Mouse (Mus musculus): ENCODE measurements around the gene Ptprt.
"Not testable (repeated sequence)": the region's sequence is repeated elsewhere in the genome, so short reads cannot be mapped to it uniquely, and the experiment has no call there.

Ptprt gene

DNA sequence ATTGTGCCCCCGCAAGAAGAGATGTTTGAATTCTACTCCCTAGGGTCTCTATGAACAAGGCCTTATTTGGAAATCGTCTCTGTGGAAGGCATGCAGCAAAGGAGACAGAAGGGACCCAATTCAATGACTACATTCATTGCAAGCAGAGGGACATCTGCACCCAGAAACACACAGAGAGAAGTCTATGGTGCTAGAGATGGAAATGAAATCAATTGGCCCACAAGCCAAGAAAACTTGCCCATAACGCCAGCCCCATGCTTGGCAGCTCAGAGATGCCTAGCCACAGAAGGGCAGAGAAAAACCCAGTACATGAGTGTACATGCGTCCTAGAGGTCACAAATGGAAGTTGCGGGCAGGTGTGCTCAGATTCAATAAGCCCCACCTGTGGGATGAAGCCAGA is 443.1 kb downstream of the Ptprt start:
- no peak for DNase-seq (ENCODE audit: low spot score in 2 of 2)

DNA sequence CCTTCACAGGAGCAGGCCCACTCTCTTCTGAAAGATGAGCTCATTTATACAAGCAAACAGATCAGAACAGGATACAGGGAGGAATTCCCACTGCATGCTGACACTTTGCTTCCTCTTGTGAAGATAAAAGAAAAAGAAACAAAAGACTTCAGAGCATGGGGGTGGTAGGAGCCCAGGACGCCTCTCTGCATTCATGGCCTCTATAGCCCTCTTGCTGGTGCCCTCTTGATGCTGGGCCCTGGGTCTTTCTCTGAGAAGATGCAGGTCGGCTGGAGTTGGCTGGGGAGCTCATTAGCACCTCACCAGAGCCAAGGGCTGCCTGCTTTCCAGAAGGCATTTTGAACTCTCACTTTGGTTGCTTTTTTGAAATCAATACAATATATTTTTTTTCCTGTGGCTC is 448.6 kb downstream of the Ptprt start:
- no peak for DNase-seq (ENCODE audit: low spot score in 2 of 2)

DNA sequence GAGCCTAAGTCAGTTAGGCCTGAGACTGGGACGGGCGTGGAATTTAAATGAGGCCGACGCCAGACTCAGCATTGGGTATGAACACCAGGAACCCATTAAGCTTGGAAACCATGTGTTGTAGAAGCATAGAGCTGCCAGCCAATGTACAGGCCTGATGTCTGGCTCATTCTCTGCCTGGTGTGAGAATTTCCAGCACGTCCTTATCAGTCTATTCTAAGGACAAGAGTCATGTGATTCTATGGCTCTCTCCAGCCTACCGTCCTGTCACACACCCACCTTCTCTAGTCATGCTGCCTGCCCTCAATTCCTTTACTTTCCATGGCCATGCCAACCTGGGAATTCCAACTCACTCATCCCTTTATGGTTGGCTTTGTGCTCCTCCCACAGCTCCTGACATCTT is 450.4 kb downstream of the Ptprt start:
- DNase-seq (ENCODE audit: low spot score in 2 of 2) = no peak

DNA sequence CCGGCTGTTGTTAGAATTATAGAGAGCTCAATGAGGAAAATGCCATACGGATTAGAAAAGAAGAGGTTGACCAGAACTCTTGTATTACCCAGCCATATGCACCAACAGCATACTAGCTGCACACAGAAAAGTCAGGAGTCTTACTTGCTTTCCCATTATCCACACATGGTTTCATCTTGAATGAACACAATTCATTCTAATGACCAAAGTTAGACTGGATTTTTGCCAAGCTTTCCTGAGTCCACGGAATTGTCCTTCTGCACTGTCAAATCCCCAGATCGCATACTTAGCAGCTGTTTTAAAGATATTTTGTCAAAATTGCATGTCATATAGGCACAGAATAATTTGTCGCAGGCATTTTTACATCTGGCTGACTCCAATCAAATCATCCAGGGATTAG is 463.6 kb downstream of the Ptprt start:
- no peak for DNase-seq (ENCODE audit: low spot score in 2 of 2)

DNA sequence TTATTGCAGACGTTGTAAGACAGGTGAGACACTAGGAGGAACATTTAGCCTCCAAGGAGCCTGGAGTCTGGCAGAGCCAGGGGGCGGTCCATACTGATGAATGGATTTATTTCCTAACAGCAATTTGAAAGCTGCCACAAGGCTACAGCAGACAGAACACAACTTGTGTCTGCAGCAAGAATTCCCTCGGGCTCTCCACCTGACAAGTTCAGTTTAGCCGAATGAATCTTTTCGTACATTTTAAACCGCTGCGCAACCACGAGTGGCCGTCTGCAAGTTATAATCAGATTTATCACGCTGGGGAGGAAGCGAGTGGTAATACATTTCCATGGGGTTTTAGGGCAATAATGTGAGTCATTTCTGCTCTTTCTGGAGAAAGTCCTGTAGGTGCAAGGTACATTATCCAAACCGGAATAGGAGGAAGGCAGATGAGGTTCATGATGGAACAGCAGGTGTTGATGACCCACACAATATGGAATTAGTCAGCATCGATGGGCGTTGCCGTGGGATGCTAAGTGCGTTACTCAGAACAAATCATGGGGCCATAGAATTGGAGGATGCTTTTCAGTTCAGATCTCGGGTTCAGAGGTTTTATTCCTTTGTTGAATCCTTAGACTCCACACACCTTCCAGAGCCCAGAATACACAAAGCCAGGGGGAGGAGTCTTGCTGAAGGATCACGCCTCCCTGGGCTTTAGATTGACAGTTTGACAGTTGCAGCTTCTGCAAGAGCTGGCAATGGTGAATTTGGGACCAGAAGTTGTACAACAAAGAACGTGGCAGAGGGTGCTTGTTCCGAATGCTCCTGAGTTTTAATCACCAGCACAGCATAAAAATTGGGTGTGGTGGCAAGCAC is 478.1 kb downstream of the Ptprt start:
- DNase-seq (ENCODE audit: low spot score in 2 of 2) = no peak

DNA sequence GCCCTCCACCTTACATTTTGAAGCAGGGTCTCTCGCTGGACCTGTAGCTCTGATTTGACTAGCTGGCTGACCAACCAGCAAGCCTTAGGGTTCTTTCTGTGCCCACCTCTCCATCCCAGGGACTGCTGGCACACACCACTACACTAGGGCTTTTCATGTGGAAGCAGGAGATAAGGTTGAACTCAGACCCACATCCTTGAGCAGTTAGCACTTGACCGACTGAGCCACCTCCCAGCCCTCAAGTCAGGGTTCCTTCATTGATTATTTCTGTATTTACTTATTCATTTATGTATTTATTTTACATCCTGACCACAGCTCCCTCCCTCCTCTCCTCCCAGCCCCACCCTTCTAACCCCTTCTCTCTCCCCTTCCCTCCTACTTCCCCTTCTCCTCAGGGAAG is 479.1 kb downstream of the Ptprt start:
- DNase-seq (ENCODE audit: low spot score in 2 of 2) = no peak

DNA sequence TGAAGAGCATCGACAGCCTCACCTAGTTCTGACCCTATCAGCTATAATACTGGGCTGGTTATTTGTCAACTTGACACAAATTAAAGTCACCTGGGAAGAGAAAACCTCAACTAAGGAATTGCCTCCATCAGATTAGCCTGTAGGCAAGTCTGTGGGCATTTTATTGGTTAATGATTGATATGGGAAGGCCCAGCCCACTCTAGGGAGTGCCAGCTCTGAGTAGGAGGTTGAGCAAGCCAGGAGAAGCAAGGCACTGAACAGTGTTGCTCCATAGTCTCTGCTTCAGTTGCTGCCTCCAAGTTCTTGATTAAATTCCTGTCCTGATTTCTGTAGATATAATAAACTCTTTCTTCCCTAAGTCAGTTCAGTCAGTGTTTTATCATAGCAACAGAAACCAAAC is 488.4 kb downstream of the Ptprt start:
- DNase-seq (ENCODE audit: low spot score in 2 of 2) = no peak

DNA sequence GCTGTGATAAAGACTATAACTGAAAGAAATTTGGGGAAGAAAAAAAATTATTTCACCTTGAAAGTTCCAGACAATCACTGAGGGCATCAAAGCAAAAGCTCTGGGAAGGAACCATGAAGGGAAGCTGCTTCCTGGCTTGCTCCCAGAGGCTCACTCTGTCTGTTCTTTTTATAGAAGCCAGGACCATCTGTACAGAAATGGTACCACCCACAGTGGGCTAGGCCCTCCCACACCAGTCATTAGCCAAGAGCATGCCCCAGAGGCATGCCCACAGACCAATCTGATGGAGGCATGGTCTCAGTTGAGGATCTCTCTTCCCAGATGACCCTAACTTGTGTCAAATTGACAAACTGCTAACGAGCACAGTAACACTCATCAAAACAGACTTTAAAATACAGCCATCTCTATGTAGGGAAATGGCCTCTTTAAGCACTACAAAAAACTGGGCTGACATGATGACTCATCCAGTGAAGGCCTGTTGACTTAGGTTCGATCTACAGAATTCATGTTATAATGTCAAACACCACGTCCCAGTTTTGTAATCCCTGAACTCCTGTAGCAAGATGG is 519.0 kb downstream of the Ptprt start:
- DNase-seq (ENCODE audit: low spot score in 2 of 2) = no peak

DNA sequence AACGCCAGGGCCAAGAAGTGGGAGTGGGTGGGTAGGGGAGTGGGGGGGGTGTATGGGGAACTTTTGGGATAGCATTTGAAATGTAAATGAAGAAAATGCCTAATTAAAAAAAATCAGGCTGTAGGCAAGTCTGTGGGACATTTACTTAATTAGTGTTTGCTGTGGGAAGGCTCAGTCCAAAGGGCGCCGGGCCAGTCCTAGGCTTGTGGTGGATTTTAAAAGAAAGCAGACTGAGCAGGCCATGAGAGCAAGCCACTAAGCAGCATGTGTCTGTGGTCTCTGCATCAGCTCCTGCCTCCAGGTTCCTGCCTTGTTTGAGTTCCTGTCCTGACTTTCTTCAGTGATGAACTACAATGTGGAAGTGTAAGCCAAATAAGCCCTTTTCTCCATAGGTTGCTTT is 524.8 kb downstream of the Ptprt start:
- DNase-seq (ENCODE audit: low spot score in 2 of 2) = not testable (repeated sequence)

DNA sequence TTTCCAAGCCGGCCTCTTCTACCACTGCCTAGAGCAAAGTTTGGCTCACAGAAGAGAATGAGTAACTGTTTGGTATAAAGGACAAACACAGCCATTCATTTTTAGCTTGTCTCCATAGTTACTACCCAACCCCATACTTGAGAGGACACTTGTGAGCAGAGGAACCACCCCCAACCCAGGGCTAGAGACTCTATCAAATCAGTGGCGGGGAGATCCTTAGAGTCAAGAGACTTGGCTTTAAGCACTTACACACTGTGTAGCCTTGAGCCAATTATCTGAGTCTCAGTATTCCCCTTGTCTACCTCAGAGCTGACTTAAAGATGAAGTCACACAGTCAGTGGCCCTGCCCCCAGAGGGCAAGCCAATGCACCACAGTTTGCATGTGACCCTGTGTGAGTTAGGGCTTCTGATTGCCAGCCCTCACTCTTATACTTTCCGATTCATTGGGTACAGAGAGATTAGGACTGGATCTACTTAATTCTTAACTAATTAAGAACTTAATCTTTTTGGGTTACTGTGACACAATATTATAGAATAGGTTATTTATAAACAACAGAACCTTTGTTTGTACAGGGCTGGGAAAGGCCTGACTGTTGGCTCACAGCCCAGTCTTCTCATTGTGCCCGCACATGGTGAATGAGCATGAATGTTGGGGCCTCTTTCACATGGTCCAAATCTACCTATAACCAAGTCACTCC is 529.2 kb downstream of the Ptprt start:
- DNase-seq (ENCODE audit: low spot score in 2 of 2) = no peak

DNA sequence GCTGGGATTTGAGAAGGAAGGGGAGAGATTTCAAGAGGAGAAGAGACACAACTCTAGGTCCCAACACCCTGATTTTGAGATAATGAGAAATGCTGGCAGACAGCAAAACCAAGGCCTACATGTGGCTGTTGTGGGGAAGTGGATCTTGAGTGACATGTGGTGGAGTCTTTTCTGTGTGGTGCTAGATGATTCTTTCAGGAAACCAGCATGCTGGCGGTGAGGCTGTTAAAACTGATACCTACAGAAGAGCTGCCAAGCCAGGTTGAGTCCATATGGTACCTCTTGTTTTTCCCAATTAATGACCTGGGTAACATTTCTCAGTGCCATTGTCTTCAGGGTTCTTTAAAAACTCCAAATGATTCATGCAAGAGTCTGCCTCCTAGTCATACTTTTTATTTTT is 531.1 kb downstream of the Ptprt start:
- DNase-seq (ENCODE audit: low spot score in 2 of 2) = no peak

DNA sequence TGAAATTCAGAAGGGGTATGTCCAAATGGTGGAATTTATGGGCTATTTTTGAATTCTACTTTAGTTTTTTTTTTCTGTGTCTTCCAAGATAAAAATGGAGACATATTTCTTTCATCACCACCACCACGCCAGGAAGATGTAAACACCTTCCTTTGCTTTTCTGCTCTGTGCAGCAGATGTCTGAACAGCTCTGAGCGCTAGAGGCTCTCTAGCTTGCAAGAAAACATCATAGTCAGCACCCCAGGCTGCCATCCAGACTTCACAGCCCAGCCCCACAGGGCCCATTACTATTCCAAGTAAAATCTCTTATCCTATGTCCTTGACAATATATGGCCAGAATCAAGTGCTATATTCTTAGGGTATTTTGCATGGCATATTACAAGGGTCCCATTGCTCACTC is 542.9 kb downstream of the Ptprt start:
- DNase-seq (ENCODE audit: low spot score in 2 of 2) = no peak

DNA sequence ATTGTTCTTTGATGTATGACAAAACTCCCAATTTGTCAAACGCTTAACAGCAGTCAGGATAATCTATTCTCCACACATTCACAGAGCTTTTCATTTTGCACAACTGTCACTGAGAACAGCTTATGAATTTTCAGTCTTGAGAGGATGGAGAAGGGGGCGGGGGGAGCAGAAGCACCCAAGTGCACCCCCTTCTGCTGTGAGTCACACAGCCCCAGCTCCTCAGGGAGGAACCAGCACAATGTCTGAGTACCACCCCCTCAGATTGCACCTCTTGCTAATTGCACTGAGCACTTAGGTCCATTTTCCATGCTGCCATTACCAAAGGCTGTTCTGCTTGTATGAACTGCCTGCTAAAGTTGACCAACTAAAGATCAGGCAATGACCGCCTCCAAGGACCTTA is 578.6 kb downstream of the Ptprt start:
- no peak for DNase-seq (ENCODE audit: low spot score in 2 of 2)

DNA sequence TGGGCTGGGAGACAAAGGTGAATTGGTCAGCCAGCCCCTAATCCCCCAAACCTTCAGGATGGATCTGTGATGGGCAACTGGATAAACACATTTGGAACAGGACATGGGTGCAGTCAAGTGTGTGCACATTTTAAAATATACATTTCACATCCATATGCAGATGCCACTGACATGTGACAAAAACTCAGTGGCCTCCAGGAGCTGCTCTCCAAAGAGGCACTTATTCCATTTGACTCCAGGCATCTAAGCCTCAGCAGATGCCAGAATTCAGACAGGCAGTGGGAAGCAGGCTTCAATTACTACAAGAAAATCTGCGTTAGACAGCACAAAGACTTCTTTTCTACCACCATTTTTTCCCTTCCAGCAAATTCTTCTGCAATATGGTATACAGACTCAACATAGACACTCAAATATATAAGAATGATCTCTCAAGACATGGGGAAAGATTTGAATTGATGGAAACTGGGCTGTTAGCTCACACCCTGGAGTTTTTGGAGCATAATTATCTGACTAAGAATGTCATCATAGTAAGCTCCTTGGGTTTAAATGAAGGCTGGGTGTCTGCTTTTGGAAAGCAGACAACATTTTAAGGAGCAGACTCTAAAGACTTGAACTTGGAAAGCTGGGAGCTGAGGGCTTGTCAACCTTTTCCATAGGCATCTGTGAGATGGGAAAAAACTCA is 580.1 kb downstream of the Ptprt start:
- DNase-seq (ENCODE audit: low spot score in 2 of 2) = no peak

DNA sequence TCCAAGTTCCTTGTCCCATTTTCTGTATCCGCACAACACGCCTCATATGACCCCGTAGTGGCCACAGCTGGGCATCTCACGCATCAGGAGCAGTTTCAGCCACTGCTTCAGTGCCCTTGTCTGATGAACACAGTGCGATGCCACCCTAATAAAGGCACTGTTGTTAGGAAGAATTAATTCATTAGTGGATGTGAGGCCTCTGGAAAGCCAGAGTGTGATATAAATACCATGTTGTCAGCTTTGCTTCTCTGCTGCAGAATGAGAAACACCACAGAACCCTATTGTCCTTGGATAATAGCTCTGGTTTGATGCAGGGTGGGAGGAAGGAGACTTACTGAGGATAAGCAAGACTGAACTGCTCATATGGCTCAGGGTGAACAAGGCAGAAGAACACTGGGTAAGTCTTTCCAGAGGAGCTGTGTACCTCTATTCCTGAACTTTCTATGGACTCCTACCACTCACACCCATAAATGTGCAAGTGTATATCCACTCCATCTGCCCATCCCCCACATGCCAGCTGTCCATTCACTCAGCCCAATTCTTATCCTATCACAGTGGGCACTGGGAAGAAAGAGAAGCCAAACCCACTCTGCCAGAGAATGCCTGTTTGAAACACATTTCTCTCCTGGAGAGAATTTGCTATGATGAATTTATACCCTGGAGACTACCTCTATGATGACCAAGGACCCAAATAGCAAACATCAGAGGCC is 582.2 kb downstream of the Ptprt start:
- no peak for DNase-seq (ENCODE audit: low spot score in 2 of 2)

DNA sequence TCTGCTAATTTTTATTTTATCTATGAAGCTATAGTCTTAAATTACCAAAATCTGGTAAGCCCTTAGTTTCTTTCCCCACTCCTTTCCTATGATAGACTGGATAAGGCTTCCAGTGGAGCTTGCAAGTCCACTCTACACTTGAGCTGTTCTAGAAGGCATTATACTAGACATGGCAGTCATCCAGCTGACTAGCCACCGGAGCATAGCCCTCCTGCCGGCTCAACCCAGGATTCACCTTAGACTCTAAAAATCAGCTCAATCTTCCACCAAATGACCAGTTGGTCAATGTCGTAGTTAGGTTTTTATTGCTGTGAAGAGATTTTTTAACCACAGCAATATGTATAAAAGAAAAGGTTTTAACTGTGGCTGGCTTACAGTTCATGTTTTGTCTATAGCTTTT is 608.1 kb downstream of the Ptprt start:
- no peak for DNase-seq (ENCODE audit: low spot score in 2 of 2)

DNA sequence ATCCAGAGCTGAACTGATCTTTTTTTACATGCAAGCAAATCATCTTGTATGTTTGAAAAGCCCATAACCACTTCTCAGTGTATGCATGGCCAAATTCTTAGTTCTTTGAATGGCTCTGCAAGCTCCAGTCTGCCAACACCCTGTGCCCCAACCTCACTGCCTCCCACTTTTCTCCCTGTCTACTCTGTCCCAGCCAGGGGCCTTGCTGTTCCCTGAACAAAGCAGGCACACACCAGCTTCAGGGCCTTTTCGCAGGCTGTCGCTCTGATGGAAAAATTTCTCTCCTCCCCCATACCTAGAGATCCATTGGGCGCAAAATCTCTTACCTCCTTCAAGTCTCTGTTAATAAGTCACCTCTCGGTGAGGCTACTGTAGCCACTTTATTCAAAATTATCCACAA is 610.7 kb downstream of the Ptprt start:
- no peak for DNase-seq (ENCODE audit: low spot score in 2 of 2)

DNA sequence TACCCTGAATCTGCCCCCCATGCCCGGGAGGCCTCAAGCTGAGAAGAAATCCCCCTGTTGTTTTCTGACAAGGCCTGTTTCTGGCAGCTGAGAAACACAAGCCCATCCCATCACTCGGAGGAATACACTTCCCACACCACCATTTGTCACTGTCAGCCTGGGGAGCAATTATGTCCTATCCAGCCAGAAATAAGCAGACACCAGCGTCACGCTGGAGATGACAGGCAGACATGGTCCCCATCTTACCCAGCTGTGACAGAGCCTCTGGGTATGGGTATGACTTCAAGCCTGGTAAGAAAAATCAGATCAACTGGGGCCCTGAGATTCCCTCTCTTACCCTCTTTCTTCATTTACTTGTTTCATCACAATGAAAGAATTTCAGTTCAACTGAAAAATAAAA is 625.3 kb downstream of the Ptprt start:
- no peak for DNase-seq (ENCODE audit: low spot score in 2 of 2)

DNA sequence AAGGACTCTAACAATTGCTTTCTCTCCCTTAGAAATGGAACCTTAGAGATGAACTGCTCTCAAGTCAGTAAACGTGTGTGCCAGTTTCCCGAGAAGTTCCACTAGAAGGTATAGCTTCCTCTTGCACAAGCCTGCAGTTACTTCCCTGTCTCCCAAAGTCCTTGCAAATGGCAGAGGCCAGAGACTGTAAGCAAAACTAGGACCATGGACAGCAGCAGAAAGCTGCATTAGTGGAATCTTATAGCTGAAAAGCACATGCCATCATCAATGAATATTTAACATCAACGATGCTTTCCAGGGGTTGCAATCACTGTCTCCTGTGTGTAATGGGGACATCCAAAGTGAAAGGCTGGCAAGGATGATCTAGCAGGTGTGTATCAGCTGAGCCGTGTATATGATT is 629.3 kb downstream of the Ptprt start:
- no peak for DNase-seq (ENCODE audit: low spot score in 2 of 2)

DNA sequence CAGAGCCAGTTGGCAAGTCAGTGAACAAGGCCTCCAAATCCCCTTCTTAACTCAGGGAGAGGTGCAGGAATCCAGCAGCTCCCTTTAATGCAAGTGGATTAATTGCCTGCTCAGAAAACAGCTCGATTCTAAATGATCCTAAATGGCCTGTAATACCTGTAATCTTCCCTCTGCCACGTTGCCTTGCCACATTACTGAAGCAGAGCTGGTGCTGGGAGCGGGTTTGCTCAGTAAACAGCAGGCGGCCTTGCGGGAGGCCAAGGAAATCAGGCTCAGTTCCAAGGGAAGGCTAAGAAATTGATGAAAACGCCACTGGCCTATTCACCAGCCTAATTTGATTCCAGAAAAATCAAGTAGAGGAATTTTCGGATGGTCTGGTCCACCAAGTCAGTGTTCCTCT is 659.9 kb downstream of the Ptprt start:
- no peak for DNase-seq (ENCODE audit: low spot score in 2 of 2)

DNA sequence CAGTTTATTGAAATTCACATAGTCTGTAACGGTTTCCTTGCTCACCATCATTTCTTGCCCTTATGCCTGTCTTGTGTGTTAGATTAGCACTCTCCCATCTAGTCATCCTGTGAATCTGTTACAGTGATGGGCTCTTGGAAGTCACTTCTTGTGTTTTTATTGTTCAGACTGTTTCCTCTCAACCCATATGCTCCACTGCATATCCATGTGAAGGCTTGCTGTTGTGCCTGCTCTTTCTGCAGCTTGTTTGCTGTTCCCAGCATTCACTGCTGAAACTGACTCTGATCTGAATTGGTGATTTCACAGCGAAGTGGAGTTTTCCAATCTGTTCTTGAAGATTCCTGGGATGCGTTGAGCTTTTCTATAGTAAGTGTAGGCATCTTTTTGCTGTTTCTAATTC is 678.6 kb downstream of the Ptprt start:
- no peak for DNase-seq (ENCODE audit: low spot score in 2 of 2)
